Mouse (Mus musculus) cerebellum, postnatal 4 days (tissue): ENCODE measurements around the gene Macf1.
"Not testable (repeated sequence)": the region's sequence is repeated elsewhere in the genome, so short reads cannot be mapped to it uniquely, and the experiment has no call there.

Experiments used
- DNase-seq, 2 experiments: peaks; one replicate each; pipeline ENCODE4 v3.0.0; 2022; ENCODE audit warnings: low spot score in 2 of 2, mixed read lengths in 1 of 2

Gene Macf1

DNA sequence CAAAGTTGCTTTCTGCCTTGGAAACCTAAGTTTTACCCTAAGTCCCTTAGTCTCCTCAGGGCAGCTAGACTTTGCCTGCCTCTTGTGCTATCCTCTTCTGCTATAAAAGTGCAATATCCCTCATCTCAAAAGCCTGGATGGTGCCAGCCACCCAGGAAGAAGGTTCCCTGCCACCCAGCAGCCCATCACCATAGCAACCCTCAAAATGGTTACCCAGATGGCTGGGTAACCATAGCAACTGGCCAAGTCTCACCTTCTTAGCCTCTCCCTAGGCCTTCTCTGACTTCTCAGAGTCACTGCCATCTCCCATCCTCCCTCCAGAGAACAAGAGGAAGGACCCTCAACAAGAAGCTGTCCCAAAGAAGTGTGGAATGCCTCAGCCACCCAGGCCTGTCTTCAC lies 13.6 kb downstream of the Macf1 start:
- no peak for DNase-seq

DNA sequence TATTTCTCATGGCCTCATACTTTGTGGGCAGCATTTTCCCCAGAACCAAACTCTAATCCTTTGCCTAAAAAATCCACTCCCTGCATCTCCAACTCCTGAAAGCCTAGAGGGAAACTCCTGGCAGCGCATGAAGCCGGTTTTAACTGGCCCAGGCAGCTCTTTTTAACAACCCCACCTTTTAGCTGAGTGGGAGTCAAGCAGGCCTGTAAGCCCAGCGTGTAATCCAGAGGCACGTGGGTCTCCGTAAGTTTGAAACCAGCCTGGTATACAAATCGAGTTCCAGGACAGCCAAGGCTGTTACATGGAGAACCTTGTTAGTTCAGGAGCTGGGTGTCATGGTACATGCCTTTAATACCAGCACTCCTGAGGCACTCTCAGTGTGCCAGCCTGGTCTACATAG lies 14.5 kb downstream of the Macf1 start:
- DNase-seq = no peak

DNA sequence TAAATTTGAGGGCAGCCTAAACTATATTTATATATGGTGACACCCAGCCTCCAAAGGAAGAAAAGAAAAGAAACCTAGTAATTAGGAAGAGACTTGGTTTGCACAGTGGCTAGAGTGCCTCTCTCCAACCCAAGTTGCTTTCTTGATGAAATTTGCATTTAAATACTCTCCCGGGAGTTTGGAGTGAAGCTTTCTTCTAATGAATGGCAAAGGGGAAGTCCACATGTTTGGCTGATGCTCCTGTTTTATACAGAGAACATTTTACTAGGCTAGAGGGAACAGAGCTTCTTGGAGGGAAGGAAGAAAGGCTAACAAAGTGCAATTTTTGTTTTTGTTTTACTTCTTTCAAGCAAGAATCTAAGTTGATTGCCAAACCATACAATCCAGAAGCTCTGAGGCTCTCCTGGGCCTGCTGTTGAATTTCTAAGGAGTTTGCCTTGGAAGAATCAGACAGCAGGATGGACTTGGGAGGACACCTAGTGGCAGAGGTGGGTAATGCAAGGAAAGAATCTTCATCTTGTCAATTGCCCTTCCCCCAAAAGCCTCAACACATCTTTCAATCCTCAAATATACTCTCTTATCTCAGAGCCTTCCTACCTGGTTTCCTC lies 16.8 kb downstream of the Macf1 start:
- DNase-seq = peak; percentile 76 to 89

DNA sequence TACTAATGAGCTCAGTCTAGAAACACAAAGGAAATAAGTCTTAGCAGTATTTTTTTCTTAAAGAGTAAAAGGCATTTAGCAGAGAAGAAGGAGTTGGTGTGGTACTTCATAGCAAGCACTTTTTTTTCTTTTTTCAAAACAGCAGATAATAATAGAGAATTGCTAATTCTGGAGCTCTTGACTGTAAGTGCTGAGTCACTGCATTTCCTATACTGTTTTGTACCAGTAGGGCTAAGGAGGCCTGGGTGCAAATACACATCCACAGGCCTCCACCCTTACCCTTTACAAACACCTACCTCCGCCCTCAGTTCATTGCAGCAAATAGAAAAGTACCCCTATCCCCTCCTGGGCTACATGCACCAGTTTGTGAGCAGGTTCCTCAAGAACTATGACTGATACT lies 17.6 kb downstream of the Macf1 start:
- DNase-seq = no peak

DNA sequence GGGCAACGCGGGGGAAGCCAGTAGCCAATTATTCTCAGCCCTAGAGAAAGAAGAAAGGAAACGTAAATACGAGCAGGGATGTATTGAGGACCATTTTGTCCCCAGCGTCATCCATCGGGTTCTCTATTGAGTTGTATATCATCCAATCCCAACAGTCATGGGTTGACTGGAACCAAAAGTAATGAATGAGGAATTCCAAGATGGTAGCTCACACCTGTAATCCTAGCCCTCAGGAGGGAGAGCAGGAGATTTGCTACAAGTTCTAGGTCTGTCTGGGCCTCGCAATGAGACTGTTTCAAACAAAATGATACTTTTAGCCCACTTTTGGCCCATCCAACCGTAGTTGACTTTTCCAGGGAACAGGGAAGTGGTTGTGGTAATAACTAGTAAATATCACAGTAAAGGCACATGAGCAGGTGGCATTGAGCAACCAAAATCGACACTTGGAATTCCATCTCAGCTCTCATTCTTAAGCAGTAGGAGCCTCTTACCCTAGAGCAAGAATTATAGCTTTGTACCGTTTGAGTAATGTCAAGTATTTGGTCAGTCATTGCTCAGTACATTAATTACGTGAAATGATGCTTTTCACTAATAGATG lies 18.4 kb downstream of the Macf1 start:
- no peak for DNase-seq

DNA sequence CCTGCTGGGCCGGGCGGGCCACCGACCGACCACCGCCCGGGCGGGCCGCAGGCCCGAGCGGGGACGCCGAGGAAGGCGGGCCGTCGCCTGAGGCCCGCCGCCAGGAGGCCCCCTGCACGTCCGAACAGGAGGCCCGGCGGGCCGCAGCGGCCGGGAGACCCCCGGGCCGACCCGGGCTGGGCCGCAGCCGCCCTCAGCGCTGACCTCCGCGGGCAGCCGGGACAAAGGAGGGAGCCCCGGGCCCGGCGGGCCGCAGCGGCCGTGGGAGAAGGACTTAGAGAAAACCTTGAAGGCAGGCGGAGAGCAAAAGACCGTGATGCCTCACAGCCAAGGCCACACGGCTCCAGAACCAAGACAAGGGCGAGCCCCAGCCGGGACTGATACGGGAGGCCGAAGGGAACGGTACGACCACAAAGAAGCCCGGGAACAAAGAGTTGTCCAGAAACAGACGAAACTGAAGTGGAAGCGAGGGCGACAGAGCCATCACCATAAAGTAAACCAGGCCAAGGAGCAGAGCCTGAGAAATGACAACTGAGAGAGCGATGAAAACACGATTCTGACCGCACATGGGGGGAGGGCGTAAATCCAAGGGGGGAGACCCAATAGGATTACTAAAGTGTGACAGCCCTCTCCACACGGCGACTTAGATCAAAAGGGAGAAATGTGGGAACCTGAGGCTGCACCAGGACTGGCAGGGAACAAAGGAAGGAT lies 19.1 kb downstream of the Macf1 start:
- DNase-seq = peak in 1 of 2 experiments; percentile 48

GRCm38 (mm10) chr4:123664021-123664950 lies 19.9 kb downstream of the Macf1 start:
- peak in 1 of 2 experiments; percentile 63 for DNase-seq

GRCm38 (mm10) chr4:123663688-123663965 lies 20.5 kb downstream of the Macf1 start:
- no peak for DNase-seq

- no peak for DNase-seq
These were observed 21.1 kb downstream of the Macf1 start for GRCm38 (mm10) chr4:123662914-123663687.

DNA sequence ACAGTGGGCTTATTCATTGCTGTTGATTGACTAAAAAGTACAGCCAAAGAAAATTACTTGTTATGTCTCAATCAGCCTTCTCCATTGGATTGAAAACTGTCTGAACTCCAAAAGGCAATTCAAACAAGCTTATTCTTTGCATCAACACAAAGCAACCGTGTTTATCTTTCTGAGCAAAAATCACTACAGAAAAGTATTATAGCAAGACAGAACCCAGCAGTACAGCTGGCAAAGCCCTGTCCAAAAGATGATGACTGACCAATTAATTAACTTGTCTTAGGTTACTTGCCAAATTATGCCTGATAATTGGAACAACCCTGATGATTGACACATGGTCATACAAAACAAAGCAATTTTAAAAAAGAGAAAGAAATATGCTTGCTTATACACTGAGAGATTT lies 26.0 kb downstream of the Macf1 start:
- no peak for DNase-seq

GRCm38 (mm10) chr4:123655245-123655644 lies 28.9 kb downstream of the Macf1 start:
- no peak for DNase-seq

DNA sequence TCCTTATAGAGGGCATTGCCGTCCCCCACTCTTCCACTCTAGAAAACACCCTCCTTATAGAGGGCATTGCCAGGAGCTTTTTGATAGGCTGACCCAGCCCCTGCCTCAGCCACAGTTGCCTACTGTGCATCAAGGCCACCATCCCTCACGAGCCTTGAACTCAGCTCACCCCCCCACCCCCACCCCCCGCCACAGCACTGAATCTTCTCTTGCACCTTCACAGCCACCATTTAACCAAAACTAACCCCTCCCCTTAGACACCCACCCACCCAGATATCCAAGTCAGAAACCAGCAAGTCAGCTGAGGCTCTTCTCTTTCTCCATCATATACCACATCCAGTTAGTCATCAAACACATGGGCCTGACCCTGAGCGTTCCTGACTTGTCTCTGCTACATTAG lies 29.6 kb downstream of the Macf1 start:
- no peak for DNase-seq

- DNase-seq = not testable (repeated sequence)
These were observed 30.7 kb downstream of the Macf1 start for GRCm38 (mm10) chr4:123653446-123653845.

GRCm38 (mm10) chr4:123652130-123652529 lies 32.0 kb downstream of the Macf1 start:
- no peak for DNase-seq

DNA sequence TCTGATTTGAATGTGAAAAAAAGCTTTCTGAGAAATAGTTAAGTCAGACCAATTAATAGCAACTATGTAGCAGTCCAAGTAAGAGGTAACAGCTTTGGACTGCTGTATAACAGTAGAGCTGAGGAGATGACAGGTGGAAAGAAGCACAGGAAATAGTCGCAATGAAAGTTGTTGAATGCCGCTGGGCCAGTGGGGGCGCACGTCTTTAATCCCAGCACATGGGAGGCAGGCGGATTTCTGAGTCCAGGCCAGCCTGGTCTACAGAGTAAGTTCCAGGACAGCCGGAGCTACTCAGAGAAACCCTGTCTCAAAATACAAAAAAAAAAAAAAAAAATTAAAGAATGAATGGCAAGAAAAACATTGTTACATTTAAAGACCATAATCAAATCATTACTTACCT lies 35.0 kb downstream of the Macf1 start:
- no peak for DNase-seq

- DNase-seq = no peak
These were observed 36.5 kb downstream of the Macf1 start for GRCm38 (mm10) chr4:123647668-123648067.

- no peak for DNase-seq
These were observed 37.1 kb downstream of the Macf1 start for GRCm38 (mm10) chr4:123647109-123647508.

GRCm38 (mm10) chr4:123645246-123645845 lies 38.8 kb downstream of the Macf1 start:
- no peak for DNase-seq

DNA sequence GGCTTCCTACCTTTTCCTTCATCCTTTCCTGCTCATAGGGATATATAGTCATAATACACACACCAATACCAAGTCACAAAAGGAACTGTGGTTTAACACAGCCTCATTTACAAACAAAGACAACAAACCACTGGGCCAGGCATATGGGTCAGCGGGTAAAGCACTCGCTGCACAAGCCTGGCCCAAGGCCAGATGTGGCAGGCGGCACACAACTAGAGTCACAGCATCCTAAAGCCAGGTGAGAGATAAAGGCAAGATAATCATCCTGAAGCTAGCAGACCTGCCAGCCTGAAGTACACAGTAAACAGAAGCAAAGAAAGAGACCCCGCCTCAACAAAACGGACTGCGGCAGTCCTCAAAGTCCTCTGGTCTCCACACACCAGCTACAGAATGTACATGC lies 40.6 kb downstream of the Macf1 start:
- DNase-seq = no peak

DNA sequence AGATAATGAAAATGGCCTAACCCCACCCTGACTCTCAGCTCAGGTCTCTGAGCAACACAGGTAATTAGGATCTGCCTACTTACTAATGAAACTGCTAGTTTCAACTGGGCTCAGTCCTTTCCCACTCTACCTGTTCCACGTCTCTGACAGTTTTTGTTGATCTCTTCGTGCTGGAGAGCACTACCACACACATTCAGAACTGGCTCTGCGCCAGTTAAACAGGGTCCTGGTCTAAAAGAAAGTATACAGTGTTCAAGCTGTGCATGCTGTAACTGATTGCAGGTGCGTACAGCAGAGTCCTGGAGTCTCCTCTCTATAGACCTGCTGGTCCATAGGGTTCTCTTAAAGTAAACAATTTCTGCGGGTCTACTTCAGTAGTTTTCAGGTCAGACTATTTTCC lies 41.3 kb downstream of the Macf1 start:
- DNase-seq = no peak

DNA sequence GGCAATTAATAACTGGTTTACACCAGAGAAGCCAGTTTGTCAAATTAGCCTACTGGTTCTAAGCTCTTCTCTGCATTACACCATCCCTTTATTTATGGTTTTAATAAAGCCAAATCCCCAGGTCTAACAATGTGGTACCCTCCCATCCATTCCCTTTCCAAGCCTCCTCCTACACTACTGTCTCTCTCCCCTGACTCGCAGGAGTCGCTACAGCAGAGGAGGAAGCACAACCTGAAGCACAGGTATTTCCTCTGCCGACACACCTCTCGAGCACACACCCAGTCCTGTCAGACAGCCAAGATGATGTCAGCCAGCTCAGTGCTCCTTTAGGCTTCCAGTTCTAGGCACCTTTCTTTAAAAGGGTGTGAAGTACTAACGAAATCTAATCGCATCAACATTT lies 47.0 kb downstream of the Macf1 start:
- DNase-seq = no peak
